Mouse (Mus musculus): ENCODE measurements around the gene Lrtm2.

DNA sequence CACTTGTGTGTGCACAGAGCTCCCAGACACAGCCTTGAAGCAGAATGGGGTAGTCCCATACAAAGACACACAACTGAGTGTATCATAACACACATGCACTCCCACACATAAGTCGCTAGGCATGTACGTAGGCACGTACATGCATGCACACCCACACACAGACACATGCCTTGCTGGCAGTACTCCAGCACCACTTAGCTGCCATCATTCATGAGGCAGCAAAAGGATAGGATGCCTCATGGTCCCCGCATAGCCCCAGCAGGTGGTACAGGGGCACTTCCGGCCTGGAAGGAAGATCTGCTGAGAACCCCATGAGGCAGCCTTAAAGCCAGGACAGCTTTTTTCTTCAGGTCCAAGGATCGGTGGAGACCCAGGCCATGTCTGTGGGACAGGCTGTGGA, 4.6 kb downstream of the Lrtm2 start:
- TF ChIP-seq FLI1 (IDR thresholded peaks at IDR 0.05; ENCODE audit: low read length) (no peak), GATA1 (IDR thresholded peaks at IDR 0.05; ENCODE audit: borderline replicate concordance, low read length) (no peak)
